Mouse (Mus musculus) spleen, adult 2 months (tissue): ENCODE data around the gene Ccdc162.

Experiments
- CTCF ChIP-seq: fragments of 200-500 bp; IDR thresholded peaks from 2 replicates; pipeline ENCODE4 v1.5.1; 2011; ENCODE audit warnings: mild to moderate bottlenecking, inconsistent platforms; ENCODE audit not compliant: insufficient read depth, insufficient read length, insufficient replicate concordance; ENCODE audit errors: extremely low read depth
- POLR2A ChIP-seq: fragments of 200-500 bp; IDR thresholded peaks from 2 replicates; pipeline ENCODE4 v1.6.1; 2011; ENCODE audit warnings: low read depth, low read length, inconsistent platforms

- no peak for TF ChIP-seq CTCF
- TF ChIP-seq POLR2A = no peak
These were observed 44.4 kb upstream of the Ccdc162 start for GRCm38 (mm10) chr10:41760866-41761265.
